Mouse (Mus musculus): ENCODE results near the gene Rngtt.
"Not testable (repeated sequence)": the region's sequence is repeated elsewhere in the genome, so short reads cannot be mapped to it uniquely, and the experiment has no call there.

Rngtt gene

GRCm38 (mm10) chr4:33441864-33442263 is 131.8 kb downstream of the Rngtt start:
- no peak for TF ChIP-seq CTCF (conservative IDR thresholded peaks at IDR 0.05; ENCODE audit: low read length)
- TF ChIP-seq NANOG (IDR thresholded peaks at IDR 0.05; ENCODE audit: borderline replicate concordance, low read length), result no peak
- no peak for TF ChIP-seq POU5F1 (IDR thresholded peaks at IDR 0.05; ENCODE audit: borderline replicate concordance, low read length)

GRCm38 (mm10) chr4:33446265-33446664 is 136.2 kb downstream of the Rngtt start:
- H3K4me3 ChIP-seq (replicated peaks; ENCODE audit: low read length), result no peak overlapping the region
- no peak for TF ChIP-seq NANOG (IDR thresholded peaks at IDR 0.05; ENCODE audit: borderline replicate concordance, low read length)
- TF ChIP-seq POU5F1 (IDR thresholded peaks at IDR 0.05; ENCODE audit: borderline replicate concordance, low read length), result no peak
- no peak for TF ChIP-seq CTCF (conservative IDR thresholded peaks at IDR 0.05; ENCODE audit: low read length)
- H3K27me3 ChIP-seq (ENCODE audit: insufficient read depth, low read length), result no peaks in the 10 kb centered on the region
- H3K36me3 ChIP-seq (ENCODE audit: insufficient read depth, low read length), result peaks cover 15% of the 10 kb centered on the region; the same call in 1 of the 2 replicates
- H3K4me1 ChIP-seq (replicated peaks; ENCODE audit: low read depth, low read length), result no peaks in the 10 kb centered on the region
- no peaks in the 10 kb centered on the region for H3K9me3 ChIP-seq (ENCODE audit: low read length)

More at GRCm38 (mm10) chr4:33441864-33442263, 131.8 kb downstream of the Rngtt start:
- Histone ChIP-seq H3K9me3 (ENCODE audit: low read length) (no peaks in the 10 kb centered on the region), H3K4me1 (replicated peaks; ENCODE audit: low read depth, low read length) (no peaks in the 10 kb centered on the region), H3K27me3 (ENCODE audit: insufficient read depth, low read length) (no peaks in the 10 kb centered on the region), H3K36me3 (ENCODE audit: insufficient read depth, low read length) (peaks cover 12% of the 10 kb centered on the region; the same call in 1 of the 2 replicates), H3K4me3 (replicated peaks; ENCODE audit: low read length) (no peak overlapping the region)

GRCm38 (mm10) chr4:33446881-33447280 is 136.8 kb downstream of the Rngtt start:
- H3K27me3 ChIP-seq (ENCODE audit: insufficient read depth, low read length), result no peaks in the 10 kb centered on the region
- TF ChIP-seq POU5F1 (IDR thresholded peaks at IDR 0.05; ENCODE audit: borderline replicate concordance, low read length) (no peak), NANOG (IDR thresholded peaks at IDR 0.05; ENCODE audit: borderline replicate concordance, low read length) (no peak), CTCF (conservative IDR thresholded peaks at IDR 0.05; ENCODE audit: low read length) (no peak)
- no peaks in the 10 kb centered on the region for H3K9me3 ChIP-seq (ENCODE audit: low read length)
- H3K36me3 ChIP-seq (ENCODE audit: insufficient read depth, low read length), result peaks cover 10% of the 10 kb centered on the region; the same call in 1 of the 2 replicates
- no peaks in the 10 kb centered on the region for H3K4me1 ChIP-seq (replicated peaks; ENCODE audit: low read depth, low read length)
- no peak overlapping the region for H3K4me3 ChIP-seq (replicated peaks; ENCODE audit: low read length)

GRCm38 (mm10) chr4:33450356-33450755 is 140.2 kb downstream of the Rngtt start:
- not testable (repeated sequence) for H3K36me3 ChIP-seq (ENCODE audit: insufficient read depth, low read length); H3K9me3 ChIP-seq (ENCODE audit: low read length); H3K27me3 ChIP-seq (ENCODE audit: insufficient read depth, low read length)

GRCm38 (mm10) chr4:33459851-33460250 is 149.7 kb downstream of the Rngtt start:
- TF ChIP-seq CTCF (conservative IDR thresholded peaks at IDR 0.05; ENCODE audit: low read length), result no peak
- TF ChIP-seq POU5F1 (IDR thresholded peaks at IDR 0.05; ENCODE audit: borderline replicate concordance, low read length), result no peak
- no peak for TF ChIP-seq NANOG (IDR thresholded peaks at IDR 0.05; ENCODE audit: borderline replicate concordance, low read length)
- Histone ChIP-seq H3K27me3 (ENCODE audit: insufficient read depth, low read length) (no peaks in the 10 kb centered on the region), H3K9me3 (ENCODE audit: low read length) (no peaks in the 10 kb centered on the region), H3K36me3 (ENCODE audit: insufficient read depth, low read length) (peaks cover 22% of the 10 kb centered on the region), H3K4me3 (replicated peaks; ENCODE audit: low read length) (no peak overlapping the region), H3K4me1 (replicated peaks; ENCODE audit: low read depth, low read length) (no peaks in the 10 kb centered on the region)

More at GRCm38 (mm10) chr4:33450356-33450755, 140.2 kb downstream of the Rngtt start:
- H3K4me1 ChIP-seq (replicated peaks; ENCODE audit: low read depth, low read length); H3K4me3 ChIP-seq (replicated peaks; ENCODE audit: low read length): not testable (repeated sequence)

GRCm38 (mm10) chr4:33464432-33464831 is 154.3 kb downstream of the Rngtt start:
- H3K36me3 ChIP-seq (ENCODE audit: insufficient read depth, low read length), result peaks cover 46% of the 10 kb centered on the region
- H3K4me1 ChIP-seq (replicated peaks; ENCODE audit: low read depth, low read length), result no peaks in the 10 kb centered on the region
- no peak for TF ChIP-seq CTCF (conservative IDR thresholded peaks at IDR 0.05; ENCODE audit: low read length)
- TF ChIP-seq NANOG (IDR thresholded peaks at IDR 0.05; ENCODE audit: borderline replicate concordance, low read length), result no peak
- no peak for TF ChIP-seq POU5F1 (IDR thresholded peaks at IDR 0.05; ENCODE audit: borderline replicate concordance, low read length)
- H3K9me3 ChIP-seq (ENCODE audit: low read length), result no peaks in the 10 kb centered on the region
- no peak overlapping the region for H3K4me3 ChIP-seq (replicated peaks; ENCODE audit: low read length)
- H3K27me3 ChIP-seq (ENCODE audit: insufficient read depth, low read length), result no peaks in the 10 kb centered on the region

- TF ChIP-seq POU5F1 (IDR thresholded peaks at IDR 0.05; ENCODE audit: borderline replicate concordance, low read length) (no peak), CTCF (conservative IDR thresholded peaks at IDR 0.05; ENCODE audit: low read length) (no peak), NANOG (IDR thresholded peaks at IDR 0.05; ENCODE audit: borderline replicate concordance, low read length) (no peak)
- Histone ChIP-seq H3K9me3 (ENCODE audit: low read length) (no peaks in the 10 kb centered on the region), H3K36me3 (ENCODE audit: insufficient read depth, low read length) (peaks cover 43% of the 10 kb centered on the region), H3K4me3 (replicated peaks; ENCODE audit: low read length) (no peak overlapping the region), H3K27me3 (ENCODE audit: insufficient read depth, low read length) (no peaks in the 10 kb centered on the region), H3K4me1 (replicated peaks; ENCODE audit: low read depth, low read length) (no peaks in the 10 kb centered on the region)
These were observed 155.8 kb downstream of the Rngtt start for GRCm38 (mm10) chr4:33465871-33466270.

GRCm38 (mm10) chr4:33466970-33467399 is 156.9 kb downstream of the Rngtt start:
- no peak for TF ChIP-seq NANOG (IDR thresholded peaks at IDR 0.05; ENCODE audit: borderline replicate concordance, low read length)
- TF ChIP-seq POU5F1 (IDR thresholded peaks at IDR 0.05; ENCODE audit: borderline replicate concordance, low read length), result no peak
- no peak for TF ChIP-seq CTCF (conservative IDR thresholded peaks at IDR 0.05; ENCODE audit: low read length)
- no peaks in the 10 kb centered on the region for H3K27me3 ChIP-seq (ENCODE audit: insufficient read depth, low read length)
- peaks cover 35% of the 10 kb centered on the region for H3K36me3 ChIP-seq (ENCODE audit: insufficient read depth, low read length)
- H3K9me3 ChIP-seq (ENCODE audit: low read length), result no peaks in the 10 kb centered on the region
- no peak overlapping the region for H3K4me3 ChIP-seq (replicated peaks; ENCODE audit: low read length)
- no peaks in the 10 kb centered on the region for H3K4me1 ChIP-seq (replicated peaks; ENCODE audit: low read depth, low read length)

- TF ChIP-seq POU5F1 (IDR thresholded peaks at IDR 0.05; ENCODE audit: borderline replicate concordance, low read length), result no peak
- no peak for TF ChIP-seq CTCF (conservative IDR thresholded peaks at IDR 0.05; ENCODE audit: low read length)
- no peak for TF ChIP-seq NANOG (IDR thresholded peaks at IDR 0.05; ENCODE audit: borderline replicate concordance, low read length)
- Histone ChIP-seq H3K36me3 (ENCODE audit: insufficient read depth, low read length) (peaks cover 30% of the 10 kb centered on the region), H3K27me3 (ENCODE audit: insufficient read depth, low read length) (no peaks in the 10 kb centered on the region), H3K4me3 (replicated peaks; ENCODE audit: low read length) (no peak overlapping the region), H3K9me3 (ENCODE audit: low read length) (no peaks in the 10 kb centered on the region), H3K4me1 (replicated peaks; ENCODE audit: low read depth, low read length) (no peaks in the 10 kb centered on the region)
These were observed 157.5 kb downstream of the Rngtt start for GRCm38 (mm10) chr4:33467627-33468026.
